Mouse (Mus musculus): ENCODE results near the gene Acsm4.
A peak's percentile ranks its signal among the peaks of the same experiment; 100 is the strongest.
"Not testable (repeated sequence)": the region's sequence is repeated elsewhere in the genome, so short reads cannot be mapped to it uniquely, and the experiment has no call there.

Gene Acsm4

GRCm38 (mm10) chr7:119689726-119690125, at the start of gene Acsm4:
Gene Acsm4, plus strand, starts transcription at chr7:119690026.
- DNase-seq (ENCODE audit: low spot score in 2 of 2), result no peak

GRCm38 (mm10) chr7:119642307-119642706, 47.5 kb upstream of the Acsm4 start:
- DNase-seq (ENCODE audit: low spot score in 2 of 2), result no peak

GRCm38 (mm10) chr7:119667893-119668292, 21.9 kb upstream of the Acsm4 start:
- no peak for DNase-seq (ENCODE audit: low spot score in 2 of 2)

- no peak for DNase-seq (ENCODE audit: low spot score in 2 of 2)
Measured at GRCm38 (mm10) chr7:119670395-119670794, 19.4 kb upstream of the Acsm4 start.

GRCm38 (mm10) chr7:119670925-119671324, 18.9 kb upstream of the Acsm4 start:
- peak in 1 of 2 experiments; percentile 2 for DNase-seq (ENCODE audit: low spot score in 2 of 2)

GRCm38 (mm10) chr7:119673465-119673864, 16.4 kb upstream of the Acsm4 start:
- DNase-seq (ENCODE audit: low spot score in 2 of 2), result peak in 1 of 2 experiments; percentile 9

GRCm38 (mm10) chr7:119680107-119680506, 9.7 kb upstream of the Acsm4 start:
- DNase-seq (ENCODE audit: low spot score in 2 of 2), result no peak

GRCm38 (mm10) chr7:119682699-119683098, 7.1 kb upstream of the Acsm4 start:
- no peak for DNase-seq (ENCODE audit: low spot score in 2 of 2)

GRCm38 (mm10) chr7:119692302-119692701, 2.5 kb downstream of the Acsm4 start:
- DNase-seq (ENCODE audit: low spot score in 2 of 2), result no peak

GRCm38 (mm10) chr7:119694926-119695325, 5.1 kb downstream of the Acsm4 start:
- no peak for DNase-seq (ENCODE audit: low spot score in 2 of 2)

GRCm38 (mm10) chr7:119714111-119714510, 24.3 kb downstream of the Acsm4 start:
- no peak for DNase-seq (ENCODE audit: low spot score in 2 of 2)

- DNase-seq (ENCODE audit: low spot score in 2 of 2), result peak; percentile 87 to 91
Measured at GRCm38 (mm10) chr7:119720253-119720946, 30.6 kb downstream of the Acsm4 start, which contains the start of gene Thumpd1. Gene Thumpd1, minus strand, starts transcription at chr7:119720798.

- DNase-seq (ENCODE audit: low spot score in 2 of 2), result no peak
Measured at GRCm38 (mm10) chr7:119720947-119721310, 31.1 kb downstream of the Acsm4 start.

GRCm38 (mm10) chr7:119727621-119728020, 37.8 kb downstream of the Acsm4 start:
- DNase-seq (ENCODE audit: low spot score in 2 of 2), result no peak

GRCm38 (mm10) chr7:119731262-119731661, 41.4 kb downstream of the Acsm4 start:
- not testable (repeated sequence) for DNase-seq (ENCODE audit: low spot score in 2 of 2)

GRCm38 (mm10) chr7:119738877-119739276, 49.1 kb downstream of the Acsm4 start:
- no peak for DNase-seq (ENCODE audit: low spot score in 2 of 2)

- not testable (repeated sequence) for DNase-seq (ENCODE audit: low spot score in 2 of 2)
Measured at GRCm38 (mm10) chr7:119739798-119740468, 50.1 kb downstream of the Acsm4 start.

GRCm38 (mm10) chr7:119744321-119744720, 54.5 kb downstream of the Acsm4 start:
- DNase-seq (ENCODE audit: low spot score in 2 of 2), result no peak

GRCm38 (mm10) chr7:119745869-119746268, 56.0 kb downstream of the Acsm4 start:
- DNase-seq (ENCODE audit: low spot score in 2 of 2), result no peak

GRCm38 (mm10) chr7:119748761-119749160, 58.9 kb downstream of the Acsm4 start:
- DNase-seq (ENCODE audit: low spot score in 2 of 2), result no peak

GRCm38 (mm10) chr7:119749942-119750341, 60.1 kb downstream of the Acsm4 start:
- DNase-seq (ENCODE audit: low spot score in 2 of 2), result no peak

GRCm38 (mm10) chr7:119753696-119754095, 63.9 kb downstream of the Acsm4 start:
- no peak for DNase-seq (ENCODE audit: low spot score in 2 of 2)

- DNase-seq (ENCODE audit: low spot score in 2 of 2), result no peak
Measured at GRCm38 (mm10) chr7:119760527-119760951, 70.7 kb downstream of the Acsm4 start, which contains the start of gene Acsm3. Gene Acsm3, plus strand, starts transcription at chr7:119760923.
